Mouse (Mus musculus): ENCODE data around the gene Svopl.

Svopl gene

GRCm38 (mm10) chr6:38046838-38047237 lies at the start of gene Svopl:
TSS of gene Svopl (minus strand) at chr6:38046996.
- DNase-seq: no peak

GRCm38 (mm10) chr6:38094701-38095100 lies 47.9 kb upstream of the Svopl start:
- no peak for DNase-seq

GRCm38 (mm10) chr6:38092539-38092938 lies 45.7 kb upstream of the Svopl start:
- DNase-seq: no peak

- DNase-seq: no peak
Observed at GRCm38 (mm10) chr6:38087242-38088026, 40.6 kb upstream of the Svopl start.

GRCm38 (mm10) chr6:38083204-38083603 lies 36.4 kb upstream of the Svopl start:
- DNase-seq: no peak

GRCm38 (mm10) chr6:38081727-38082341 lies 35.0 kb upstream of the Svopl start:
- no peak for DNase-seq

GRCm38 (mm10) chr6:38080364-38080763 lies 33.6 kb upstream of the Svopl start:
- DNase-seq: no peak

- DNase-seq: no peak
Observed at GRCm38 (mm10) chr6:38073592-38073991, 26.8 kb upstream of the Svopl start.

GRCm38 (mm10) chr6:38072137-38072796 lies 25.5 kb upstream of the Svopl start:
- DNase-seq: no peak

GRCm38 (mm10) chr6:38071256-38071655 lies 24.5 kb upstream of the Svopl start:
- DNase-seq: no peak

- peak; percentile 71 for DNase-seq
Observed at GRCm38 (mm10) chr6:38066215-38066614, 19.4 kb upstream of the Svopl start.

GRCm38 (mm10) chr6:38065501-38066122 lies 18.8 kb upstream of the Svopl start:
- peak; percentile 21 for DNase-seq

GRCm38 (mm10) chr6:38065122-38065500 lies 18.3 kb upstream of the Svopl start:
- DNase-seq: peak; percentile 70

- DNase-seq: no peak
Observed at GRCm38 (mm10) chr6:38064621-38065020, 17.8 kb upstream of the Svopl start.

- no peak for DNase-seq
Observed at GRCm38 (mm10) chr6:38058805-38059204, 12.0 kb upstream of the Svopl start.

GRCm38 (mm10) chr6:38055471-38056330 lies 8.9 kb upstream of the Svopl start:
- no peak for DNase-seq

GRCm38 (mm10) chr6:38049601-38050000 lies 2.8 kb upstream of the Svopl start:
- DNase-seq: no peak

- DNase-seq: no peak
Observed at GRCm38 (mm10) chr6:38048800-38049561, 2.2 kb upstream of the Svopl start.

GRCm38 (mm10) chr6:38048003-38048402 lies 1.2 kb upstream of the Svopl start:
- DNase-seq: no peak

- no peak for DNase-seq
Observed at GRCm38 (mm10) chr6:38032801-38033566, 13.8 kb downstream of the Svopl start.

All from cerebellum, adult 9-10 months (tissue).